Mouse (Mus musculus) v-Abl transformed pro-B cells (cell line): ENCODE data around the gene Alx3.

Source experiments
- in situ Hi-C, 2 experiments: fragments of 400-800 bp; cut with MboI; formaldehyde crosslinking; loops; one replicate each; pipeline ENCODE4 v1.15.1; 2025; ENCODE audit not compliant: unreplicated experiment in 2 of 2

The Alx3 gene

DNA sequence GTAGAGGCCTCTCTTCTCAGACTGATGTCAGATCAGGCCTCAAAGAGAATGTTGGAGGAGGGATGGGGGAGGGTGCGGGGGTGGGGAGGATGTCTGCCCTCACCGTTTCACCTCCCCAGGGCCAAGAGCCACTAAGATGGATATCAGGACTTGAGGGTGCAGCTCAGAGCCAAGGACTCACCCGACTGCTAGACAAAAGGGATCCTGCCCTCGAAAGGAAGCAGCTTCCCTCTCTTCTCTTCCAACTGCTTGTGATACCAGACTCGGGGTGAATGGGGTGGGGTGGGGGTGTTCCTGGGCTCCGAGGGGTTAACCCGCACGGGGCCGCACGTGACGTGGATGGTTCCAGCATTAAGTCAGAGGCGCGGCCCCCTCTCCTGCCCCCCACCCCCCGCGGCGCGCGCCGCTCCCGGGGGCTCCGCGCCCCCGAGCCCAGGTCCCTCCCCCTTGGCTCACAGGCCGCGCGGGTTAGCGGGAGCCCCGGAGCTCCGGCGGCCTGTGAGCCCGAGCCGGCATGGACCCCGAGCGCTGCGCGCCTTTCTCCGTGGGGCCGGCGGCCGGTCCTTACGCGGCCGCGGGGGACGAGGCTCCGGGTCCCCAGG, at the start of gene Alx3:
Alx3 (plus strand) TSS at position 370 of the 602 bp plus-strand sequence.
- in situ Hi-C loops, result no loop called here

GRCm38 (mm10) chr3:107545278-107545677, 49.6 kb upstream of the Alx3 start:
- in situ Hi-C loops, result no loop called here

GRCm38 (mm10) chr3:107545716-107546412, 49.0 kb upstream of the Alx3 start:
- in situ Hi-C loops, result no loop called here

- in situ Hi-C loops, result no loop called here
Observed at GRCm38 (mm10) chr3:107546956-107547355, 47.9 kb upstream of the Alx3 start.

- in situ Hi-C loops, result no loop called here
Observed at GRCm38 (mm10) chr3:107550409-107551049, 44.3 kb upstream of the Alx3 start.

DNA sequence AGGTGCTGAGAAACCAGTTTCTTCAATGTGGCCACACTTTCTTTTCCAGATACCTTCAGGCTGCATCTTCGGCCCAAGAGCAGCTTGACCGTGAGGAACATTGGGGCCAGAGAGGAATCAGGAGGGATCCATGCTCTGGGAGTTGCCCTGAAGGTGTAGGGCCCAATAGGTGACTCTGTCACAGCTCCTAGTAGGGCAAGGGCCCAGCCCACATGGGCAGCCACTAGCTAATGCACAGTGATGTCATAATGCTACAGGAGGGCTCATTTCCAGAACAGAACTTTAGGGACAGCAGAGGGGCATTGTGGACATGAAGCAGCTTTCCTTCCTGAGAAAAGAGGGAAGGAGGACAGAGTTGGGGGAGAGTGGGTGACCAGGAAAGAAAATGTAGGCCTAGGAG, 40.0 kb upstream of the Alx3 start, which contains the start of gene Ubl4b:
Ubl4b (minus strand) TSS at position 232 of the 400 bp plus-strand sequence.
- in situ Hi-C loops, result no loop called here

GRCm38 (mm10) chr3:107558740-107559139, 36.1 kb upstream of the Alx3 start:
- in situ Hi-C loops, result no loop called here

DNA sequence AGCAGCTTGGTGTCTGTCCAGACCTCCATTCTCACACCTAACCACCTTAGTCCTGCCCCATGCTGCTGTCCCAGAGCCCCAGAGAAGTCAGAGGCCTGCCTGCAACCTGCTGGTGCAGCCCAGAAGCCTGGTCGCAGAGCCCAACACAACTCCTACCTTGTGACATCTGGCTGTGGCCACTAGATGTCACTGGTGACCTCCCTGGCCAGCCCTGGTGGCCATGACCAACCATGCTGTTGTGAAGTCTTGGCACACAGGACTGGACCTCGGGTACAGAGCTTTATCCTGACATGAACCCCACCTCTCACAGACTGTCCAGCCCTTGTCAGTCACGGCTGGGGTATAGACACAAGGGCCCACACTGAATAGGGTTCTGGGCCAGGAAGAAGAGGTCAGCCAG, 35.6 kb upstream of the Alx3 start:
- in situ Hi-C loops, result no loop called here

DNA sequence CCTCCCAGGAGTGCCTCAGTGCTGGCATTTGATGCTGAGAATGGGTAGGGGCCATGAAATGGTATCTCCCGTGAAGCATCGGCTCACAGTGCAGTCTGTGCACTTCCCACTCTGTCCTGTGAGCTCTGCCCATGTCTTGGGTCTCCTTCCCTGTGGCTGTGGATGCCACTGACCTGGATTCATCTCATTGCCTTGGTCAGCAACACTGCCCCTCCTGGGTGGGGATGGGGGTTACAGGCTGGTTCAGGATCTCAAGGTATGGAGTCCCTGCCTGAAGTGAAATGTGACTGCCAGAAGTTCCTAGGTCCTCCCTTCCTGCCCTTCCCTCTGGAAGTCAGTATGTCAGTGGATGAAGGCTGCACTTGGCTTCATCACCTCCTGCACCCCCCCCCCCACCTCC, 32.7 kb upstream of the Alx3 start:
- in situ Hi-C loops, result no loop called here

DNA sequence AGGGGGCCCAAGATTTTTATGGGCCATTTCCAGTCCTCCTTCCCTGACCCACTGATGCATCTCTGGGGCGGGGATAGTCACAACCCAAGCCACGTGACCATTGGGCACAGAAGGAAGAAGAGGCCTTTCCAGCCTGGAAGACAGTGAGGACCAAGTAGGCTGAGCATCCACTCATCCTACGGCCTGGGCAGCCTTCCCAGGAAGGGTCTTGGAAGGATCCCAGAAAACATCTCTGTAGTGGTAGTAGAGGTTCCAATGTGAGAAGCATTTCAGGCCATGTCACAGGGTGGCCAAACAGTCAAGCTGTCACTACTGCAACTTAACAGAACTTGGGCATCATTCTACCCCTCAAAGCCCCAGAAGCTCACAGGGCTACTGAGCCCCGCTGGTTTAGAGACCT, 32.2 kb upstream of the Alx3 start:
- in situ Hi-C loops, result no loop called here

DNA sequence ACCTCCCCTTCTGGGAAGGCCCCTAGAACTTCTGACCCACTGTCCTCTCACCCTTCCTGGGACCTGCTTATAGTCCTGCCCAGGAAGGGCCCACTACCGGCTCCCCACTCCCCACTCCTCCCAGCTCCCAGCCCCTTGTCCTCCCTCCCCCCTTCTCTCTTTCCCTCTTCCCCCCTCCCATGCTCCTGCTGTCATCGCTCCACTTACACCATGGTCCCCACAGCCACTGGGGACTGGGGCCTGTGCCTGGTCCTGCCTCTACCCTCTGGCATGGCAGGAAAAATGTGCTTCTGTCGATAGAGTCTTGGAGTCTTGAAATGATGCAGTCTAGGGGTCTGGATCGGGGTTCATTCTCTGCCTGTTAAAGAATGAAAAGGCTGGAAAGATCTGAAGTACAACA, 31.0 kb upstream of the Alx3 start:
- in situ Hi-C loops, result no loop called here

DNA sequence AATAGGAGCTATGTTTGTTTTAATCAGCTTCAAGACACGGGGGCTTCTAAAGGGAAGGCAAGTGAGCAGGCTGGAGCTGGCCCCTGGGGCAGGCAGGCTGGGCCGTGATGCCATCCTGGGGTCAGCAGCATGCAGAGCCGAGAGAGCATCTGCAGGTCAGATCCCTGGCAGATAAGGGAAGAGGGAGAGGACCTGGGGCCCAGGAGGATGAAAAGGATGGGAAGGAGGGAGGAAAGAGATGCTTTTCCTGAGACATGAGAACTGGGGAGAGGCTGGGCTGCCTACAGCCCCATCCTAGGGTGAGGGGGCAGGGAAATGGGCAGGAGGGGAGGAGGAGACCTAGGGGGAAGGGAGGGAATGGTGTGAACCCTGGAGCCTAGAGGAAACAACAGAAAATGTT, 29.5 kb upstream of the Alx3 start:
- in situ Hi-C loops, result no loop called here

DNA sequence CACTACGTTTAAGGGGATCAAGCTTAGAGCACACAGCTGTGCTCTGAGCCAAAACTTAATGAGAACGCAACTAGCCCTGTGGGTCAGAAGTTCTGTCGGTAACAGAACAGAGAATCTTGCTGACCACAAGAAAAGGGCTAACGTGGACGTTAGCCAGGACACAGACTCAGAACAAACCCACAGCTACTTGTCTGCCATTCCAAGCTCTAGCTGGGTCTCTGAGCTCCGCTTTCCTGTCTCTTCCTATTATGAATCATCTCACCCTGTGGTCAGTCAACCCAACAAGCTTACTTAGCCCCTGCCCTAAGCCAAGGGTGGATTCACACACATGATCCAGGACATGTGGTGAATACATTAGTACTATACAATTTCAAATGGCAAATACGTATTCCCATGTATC, 27.1 kb upstream of the Alx3 start:
- in situ Hi-C loops, result no loop called here

DNA sequence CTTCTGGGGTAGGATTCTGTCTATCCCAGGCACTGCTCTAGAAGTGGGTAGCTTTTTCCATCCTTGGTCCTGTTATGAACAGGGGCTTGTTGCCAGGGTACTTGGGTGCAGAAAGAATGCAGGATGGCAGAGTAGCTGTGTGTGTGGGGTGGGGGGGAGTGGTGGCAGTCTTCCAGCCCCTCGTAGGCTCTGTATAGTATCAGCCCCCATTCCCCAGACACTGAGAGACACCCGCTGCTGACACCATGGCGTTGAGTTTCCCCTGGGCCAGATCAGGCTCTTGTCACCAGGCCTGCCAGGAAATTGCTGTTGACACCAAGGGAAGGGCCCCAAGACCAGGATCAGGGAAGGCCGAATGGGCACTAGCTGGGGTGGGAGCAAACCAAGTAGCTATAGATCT, 26.1 kb upstream of the Alx3 start:
- in situ Hi-C loops, result no loop called here

DNA sequence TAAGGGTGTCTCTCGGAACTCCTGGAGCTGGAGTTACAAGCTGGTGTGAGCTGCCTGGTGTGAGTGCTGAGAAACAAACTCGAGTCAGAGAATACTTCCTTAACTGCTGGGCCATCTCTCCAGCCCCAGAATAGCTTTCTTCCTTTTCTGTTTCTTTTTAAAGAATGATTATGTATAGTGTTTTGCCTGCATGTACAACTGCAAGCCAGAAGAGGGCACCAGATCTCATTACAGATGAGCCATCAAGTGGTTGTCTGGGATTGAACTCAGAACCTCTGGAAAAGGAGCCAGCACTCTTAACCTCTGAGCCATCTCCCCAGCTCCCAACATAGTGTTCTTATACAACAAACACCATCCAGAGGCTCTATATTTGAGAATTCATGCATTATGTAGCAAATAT, 23.6 kb upstream of the Alx3 start:
- in situ Hi-C loops, result no loop called here

DNA sequence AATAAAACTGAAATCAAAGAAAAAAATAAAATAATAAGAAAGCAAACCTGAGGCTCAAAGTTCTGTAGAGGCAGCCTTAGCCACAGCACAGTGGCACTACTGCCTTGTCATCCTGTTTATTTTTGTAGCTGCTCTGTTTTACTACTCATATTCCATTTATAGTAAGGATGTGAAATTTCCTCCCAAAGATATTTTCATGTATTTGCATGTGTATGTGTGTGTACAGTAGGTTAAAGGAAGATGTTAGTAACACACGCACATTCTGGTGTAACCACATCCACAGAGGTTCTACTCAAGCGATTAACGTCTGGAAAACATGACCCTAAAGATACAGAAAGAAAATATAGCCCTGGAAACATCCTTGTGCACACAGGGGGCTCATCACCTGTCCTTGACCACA, 18.0 kb upstream of the Alx3 start:
- in situ Hi-C loops, result no loop called here

- in situ Hi-C loops, result no loop called here
Observed at GRCm38 (mm10) chr3:107577810-107578390, 16.9 kb upstream of the Alx3 start.

DNA sequence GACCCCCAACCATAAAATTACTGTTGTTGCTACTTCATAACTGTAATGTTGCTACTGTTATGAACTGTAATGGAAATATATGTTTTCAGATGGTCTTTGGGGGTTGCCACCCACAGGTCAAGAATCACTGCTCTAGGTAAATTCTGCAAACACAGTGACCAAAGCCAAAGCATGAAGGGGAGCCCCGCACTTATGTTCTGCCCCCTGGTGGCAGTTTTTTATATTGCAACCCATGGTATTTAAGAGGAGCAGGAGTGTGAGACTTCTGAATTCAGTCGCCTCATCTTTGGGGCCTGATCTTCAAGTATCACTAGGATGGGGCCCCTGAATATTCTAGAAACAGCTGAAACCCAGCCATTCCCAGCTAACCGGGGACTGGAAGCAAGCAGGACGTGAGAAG, 15.4 kb upstream of the Alx3 start:
- in situ Hi-C loops, result no loop called here

- in situ Hi-C loops, result loop anchor here in 1 of 2 experiments (10.0 kb wide), 1 partner anchor 487 kb away; no protein-coding TSS in a partner anchor
Observed at GRCm38 (mm10) chr3:107581103-107582010, 13.5 kb upstream of the Alx3 start.

- in situ Hi-C loops, result loop anchor here in 1 of 2 experiments (10.0 kb wide), 1 partner anchor 488 kb away; no protein-coding TSS in a partner anchor
Observed at GRCm38 (mm10) chr3:107582130-107582874, 12.5 kb upstream of the Alx3 start.
